Comparison of ENCODE assay signal across 8 mouse cellular contexts in the genomic region with DNA sequence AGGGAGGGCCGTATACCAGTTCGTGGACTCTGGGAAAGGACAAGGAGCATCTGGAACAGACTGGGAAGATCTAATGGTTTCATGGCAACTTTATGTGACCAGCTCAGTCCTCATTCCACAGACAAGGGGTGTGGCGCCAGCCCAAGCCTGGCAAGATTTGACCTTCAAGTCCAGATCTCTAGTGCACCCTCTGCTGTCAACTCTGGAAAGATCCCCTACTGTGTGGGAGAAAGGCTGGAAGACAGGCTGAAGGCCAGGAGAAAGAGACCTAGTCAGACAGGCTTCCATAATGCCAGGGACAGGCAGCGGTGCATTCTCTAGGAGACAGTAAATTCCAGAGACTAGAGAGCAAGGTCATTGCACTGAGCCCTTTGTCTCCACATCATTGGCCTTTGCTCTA. TPM values are rescaled to one million over a fixed set of nuclear protein-coding genes. Genes with fewer than 3 reads are reported as not detected.
DNase-seq lines count a peak whose midpoint lies in the region; ATAC-seq lines count a peak whose summit lies in the region.

No protein-coding gene starts in this region.

- 0 out of 2 replicates have a peak, but pooled peaks cover 3% of the 10 kb centered on the region for H3K9me3 ChIP-seq in heart, embryonic 12.5 days (replicated peaks)

- ATAC-seq in heart, embryonic 12.5 days (ENCODE audit: insufficient number of reproducible peaks, low FRiP score), result no peak
- ATAC-seq in megakaryocyte progenitor cell, adult 5-6 weeks (replicated peaks; ENCODE audit: poor library complexity), result no peak

- H3K4me1 ChIP-seq in heart, embryonic 12.5 days (replicated peaks), result peaks cover 34% of the 10 kb centered on the region

- H3K9ac ChIP-seq in heart, embryonic 12.5 days, result no peak overlapping the region

- WGBS in heart, embryonic 12.5 days, result 80% methylated on average over 4 of the region's 4 CpGs

- peak overlapping the region; percentile 100 for H3K4me2 ChIP-seq in heart, embryonic 12.5 days

- H3K4me3 ChIP-seq in heart, embryonic 12.5 days, result peak overlapping the region; percentile 88; the same call in 1 of the 2 replicates

- peak overlapping the region; percentile 93; the same call in 1 of the 2 replicates for H3K27ac ChIP-seq in heart, embryonic 12.5 days (ENCODE audit: poor library complexity, severe bottlenecking)

- no peaks in the 10 kb centered on the region for H3K36me3 ChIP-seq in heart, embryonic 12.5 days

- H3K27me3 ChIP-seq in heart, embryonic 12.5 days (replicated peaks), result peaks cover 21% of the 10 kb centered on the region

- DNase-seq in cerebellum, adult 9-10 months, result peak; percentile 56
- DNase-seq in cerebellum, postnatal 4 days (ENCODE audit: low spot score in 2 of 2), result no peak
- peak; percentile 37 for DNase-seq in R1 (ENCODE audit: low read depth, low spot score)
- peak; percentile 76 for DNase-seq in liver
- no peak for DNase-seq in yolk sac, embryonic 10.5 days (ENCODE audit: low spot score)
- no peak for DNase-seq in layer of hippocampus, postnatal 14 days (ENCODE audit: low spot score in 2 of 2)

RNA-seq across cellular contexts. Expression of gene Cited4, which starts 2.2 kb away (rescaled TPM):
- 41.2 and 43.6 TPM in 2 replicates for polyA plus RNA-seq in heart, embryonic 12.5 days (2016; fragmentation: Nextera tagmentation; extraction: Ambion mirVana)
- total RNA-seq in layer of hippocampus, postnatal 14 days (2021), result 1 to 10 TPM; 2.6 to 4.0 TPM
- 3.2 and 4.6 TPM in 2 replicates for total RNA-seq in megakaryocyte progenitor cell, adult 5-6 weeks (2015)
- 5.6 and 7.5 TPM in 2 replicates for total RNA-seq in megakaryocyte progenitor cell, adult 5-6 weeks (2017)

Comparison
In these comparisons a context has a peak if more than half of its experiments do, and no peak if none do; other contexts are left out.
1. DNase-seq: peak in cerebellum, adult 9-10 months (single experiment), R1 (single experiment) and liver (single experiment); none in cerebellum, postnatal 4 days (0 of 2), yolk sac, embryonic 10.5 days (single experiment) and layer of hippocampus, postnatal 14 days (0 of 2).